Mouse (Mus musculus) retina, embryonic 14.5 days (tissue): Measurements from ENCODE around the gene Tmem269.

Experiments used
- DNase-seq: peaks from one replicate; pipeline ENCODE4 v3.0.0-alpha.2; 2015; ENCODE audit warnings: low spot score

The Tmem269 gene

DNA sequence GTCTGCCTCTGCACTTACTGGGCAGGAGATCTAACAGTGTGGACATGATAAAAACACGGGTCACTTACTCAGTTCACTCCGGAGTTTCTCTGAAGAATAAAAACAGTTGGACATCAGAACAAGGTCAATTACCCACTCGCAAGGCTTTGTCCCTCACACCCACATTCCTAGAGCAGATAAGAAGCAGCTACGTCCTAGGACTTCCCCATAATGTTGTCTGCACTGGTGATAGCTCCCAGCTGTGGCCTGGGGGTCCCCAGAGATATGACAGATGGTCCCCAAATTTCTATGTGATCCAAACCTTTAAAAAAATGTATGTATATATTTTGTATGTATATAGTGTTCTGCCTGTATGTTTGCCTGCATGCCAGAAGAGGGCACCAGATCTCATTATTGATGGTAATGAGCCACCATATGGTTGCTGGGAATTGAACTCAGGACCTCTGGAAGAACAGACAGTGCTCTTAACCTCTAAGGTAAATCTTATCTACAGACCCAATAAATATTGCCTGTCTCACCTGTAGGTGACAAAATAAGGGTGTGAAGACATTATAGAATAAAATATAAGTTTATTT is 37.8 kb downstream of the Tmem269 start:
- no peak for DNase-seq

DNA sequence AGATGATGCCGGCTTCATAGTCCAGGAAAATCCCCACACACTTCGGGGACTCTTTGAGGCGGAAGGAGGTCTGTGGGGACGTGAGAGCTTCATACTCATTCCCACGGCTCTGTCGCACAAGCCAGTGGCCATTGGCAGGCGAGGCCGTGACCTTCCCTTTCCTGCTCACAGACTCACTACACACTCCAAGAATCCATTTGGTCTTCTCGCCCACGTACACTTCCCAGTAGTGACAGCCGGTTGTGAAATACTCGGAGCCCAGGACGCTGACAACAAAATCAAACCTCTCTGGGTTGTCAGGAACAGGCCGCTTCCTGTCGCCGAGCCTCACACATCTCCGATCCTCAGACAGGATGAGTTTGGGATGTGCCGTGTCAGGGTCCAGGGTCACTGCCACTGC is 39.7 kb downstream of the Tmem269 start:
- DNase-seq = no peak

DNA sequence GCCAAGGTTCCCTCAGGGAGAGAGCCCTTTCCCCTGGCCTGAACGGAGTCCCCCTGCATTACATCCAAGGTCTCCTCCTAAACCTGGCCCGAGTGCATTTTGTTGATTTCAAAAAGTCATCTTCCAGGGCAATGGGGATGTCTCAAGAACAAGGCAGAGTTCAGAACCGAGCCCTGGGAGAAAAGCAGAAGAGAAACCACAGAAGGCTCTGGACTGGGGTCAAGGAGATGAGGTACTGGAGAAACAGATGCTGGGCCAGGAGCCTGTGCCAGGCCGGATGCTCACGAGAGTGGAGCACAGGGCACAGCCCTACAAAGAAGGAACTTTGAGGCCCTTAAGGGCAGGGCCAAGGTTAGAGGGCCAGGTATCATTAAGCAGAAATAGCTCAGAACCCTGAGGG is 40.3 kb downstream of the Tmem269 start:
- DNase-seq = no peak

DNA sequence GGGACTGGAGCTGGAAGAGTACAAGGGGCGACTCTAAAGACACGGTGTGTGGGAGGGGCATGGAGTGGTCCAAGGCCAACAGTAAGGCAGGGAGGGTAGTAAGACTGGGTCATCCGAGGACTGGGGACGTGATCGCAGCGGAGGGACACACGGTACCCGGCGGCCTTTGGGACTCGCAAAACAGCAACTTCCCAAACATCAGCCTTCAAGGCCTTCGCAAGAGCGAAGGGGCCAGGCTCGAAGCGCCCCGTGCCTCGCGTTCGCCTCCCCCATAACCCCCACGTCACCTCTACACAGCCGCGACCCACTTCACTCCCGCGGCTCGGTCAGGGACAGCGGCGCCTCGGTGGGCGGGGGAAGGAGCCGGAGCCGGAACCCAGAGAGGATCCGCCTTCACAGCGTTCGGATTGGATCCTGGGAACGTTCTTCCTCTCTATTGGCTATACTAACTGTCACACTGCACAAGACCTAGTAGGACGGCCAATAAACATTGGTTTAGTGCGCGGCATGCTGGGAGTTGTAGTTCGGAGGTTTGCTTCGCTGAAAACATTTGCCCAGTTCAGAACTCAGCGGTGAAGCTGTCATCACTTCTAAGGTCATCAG is 44.1 kb downstream of the Tmem269 start, which contains the start of gene Zfp691:
Gene Zfp691 (minus strand): TSS at position 345 of the 603 bp plus-strand sequence.
- peak; percentile 99 for DNase-seq

DNA sequence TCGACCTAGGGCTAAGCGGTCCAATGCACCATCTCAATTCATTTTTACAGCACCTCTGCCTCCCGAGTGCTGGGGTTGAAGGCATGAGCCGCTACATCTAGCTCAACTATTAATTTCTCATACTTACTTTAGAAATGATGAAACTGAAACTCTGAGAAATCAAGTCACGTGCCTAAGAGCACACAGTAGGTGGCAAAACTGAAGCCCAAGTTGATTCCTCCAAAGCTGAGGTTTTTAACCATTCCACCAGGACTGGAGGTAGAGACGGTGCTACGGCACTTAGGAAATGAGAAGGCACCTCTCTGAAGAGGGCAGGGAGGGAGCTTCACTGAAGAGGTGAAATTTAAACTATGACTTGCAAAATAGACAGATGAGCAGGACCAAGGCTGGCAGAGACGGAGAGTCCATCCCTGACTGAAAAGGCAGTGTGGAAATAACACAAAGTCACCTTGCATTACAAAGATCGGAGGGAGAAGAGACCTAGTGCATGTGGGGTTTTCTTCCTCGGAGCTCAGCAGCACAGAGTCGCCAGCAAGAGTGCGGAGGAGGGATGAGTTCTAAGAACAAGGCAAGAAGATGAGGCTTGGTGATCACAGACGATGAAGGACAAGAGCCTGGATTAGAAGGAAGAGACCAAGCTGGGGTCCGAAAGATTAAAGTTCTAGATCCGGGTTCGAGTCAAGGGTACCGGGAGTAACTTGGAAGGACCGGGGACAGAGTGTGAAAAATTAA is 44.9 kb downstream of the Tmem269 start:
- DNase-seq = no peak

DNA sequence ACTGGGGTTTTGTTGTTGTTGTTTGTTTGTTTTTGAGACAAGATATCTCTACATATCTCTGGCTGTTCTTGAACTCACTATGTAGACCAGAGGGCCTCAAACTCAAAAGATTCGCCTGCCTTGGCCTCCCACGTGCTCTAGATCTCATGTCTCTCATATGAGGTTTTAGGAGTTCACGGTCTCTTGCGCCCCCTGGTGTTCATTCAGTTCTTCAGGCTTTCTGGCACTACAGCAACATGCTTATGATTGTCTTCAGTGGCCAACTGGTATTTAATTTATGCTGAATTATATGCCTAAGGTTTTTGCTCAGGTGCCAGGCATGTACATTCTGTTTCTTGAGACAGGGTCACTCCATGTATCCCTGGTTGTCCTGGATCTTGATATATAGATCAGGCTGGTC is 50.4 kb downstream of the Tmem269 start:
- DNase-seq = peak; percentile 96

DNA sequence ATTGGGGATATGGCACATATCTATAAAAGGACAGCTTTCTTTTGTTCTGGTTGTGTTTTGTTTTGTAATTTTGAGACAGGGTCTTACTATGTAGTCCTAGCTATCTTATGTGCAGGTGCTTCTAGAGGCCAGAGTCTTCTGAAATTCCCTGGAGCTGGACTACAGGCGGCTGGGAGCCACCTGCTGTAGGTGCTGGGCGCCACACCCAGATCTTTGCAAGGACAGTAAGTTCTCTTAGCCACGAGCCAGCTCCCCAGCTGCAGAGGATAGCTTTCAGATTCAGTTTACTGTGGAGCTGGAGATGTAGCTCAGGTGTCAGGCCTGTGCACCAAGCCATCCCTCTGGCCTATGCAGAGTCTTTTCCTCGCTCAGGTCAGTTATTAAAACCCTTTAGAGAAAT is 50.9 kb downstream of the Tmem269 start:
- DNase-seq = no peak

DNA sequence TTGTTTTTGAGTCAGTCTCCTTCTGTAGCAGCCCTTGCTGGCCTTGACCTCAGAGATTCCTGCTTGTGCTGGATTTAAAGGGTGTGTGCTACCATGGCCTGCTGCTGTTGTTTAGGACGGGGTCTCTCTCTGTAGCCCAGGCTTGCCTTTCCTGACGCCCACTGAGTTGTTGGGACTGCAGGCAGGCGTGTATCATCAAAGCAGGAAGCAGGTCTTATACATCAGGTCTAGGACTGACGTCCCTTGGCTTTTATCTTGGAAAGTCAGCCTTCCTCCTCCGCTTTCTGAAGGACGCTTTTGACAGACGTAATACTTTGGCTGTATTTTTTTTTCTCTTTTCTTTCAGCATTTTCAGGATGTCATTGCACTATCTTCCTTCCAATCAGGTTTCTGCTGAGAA is 52.1 kb downstream of the Tmem269 start:
- no peak for DNase-seq

DNA sequence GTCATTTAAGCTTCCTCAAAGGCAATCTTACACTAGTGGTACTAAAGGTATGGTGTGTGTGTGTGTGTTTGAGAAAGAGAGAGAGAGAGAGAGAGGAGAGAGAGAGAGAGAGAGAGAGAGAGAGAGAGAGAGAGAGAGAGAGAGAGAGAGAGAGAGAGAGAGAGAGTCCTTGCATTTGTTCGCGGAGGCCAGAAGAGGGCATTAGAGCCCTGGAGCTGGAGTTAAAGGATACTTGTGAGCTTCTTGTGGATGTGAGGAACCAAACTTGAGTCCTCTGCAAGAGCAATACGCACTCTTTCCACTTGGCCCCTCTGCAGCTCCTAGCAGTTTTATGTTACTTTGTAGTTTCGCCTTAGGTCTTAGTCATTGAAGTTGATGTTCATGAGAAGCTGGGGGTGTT is 55.0 kb downstream of the Tmem269 start:
- DNase-seq = no peak

DNA sequence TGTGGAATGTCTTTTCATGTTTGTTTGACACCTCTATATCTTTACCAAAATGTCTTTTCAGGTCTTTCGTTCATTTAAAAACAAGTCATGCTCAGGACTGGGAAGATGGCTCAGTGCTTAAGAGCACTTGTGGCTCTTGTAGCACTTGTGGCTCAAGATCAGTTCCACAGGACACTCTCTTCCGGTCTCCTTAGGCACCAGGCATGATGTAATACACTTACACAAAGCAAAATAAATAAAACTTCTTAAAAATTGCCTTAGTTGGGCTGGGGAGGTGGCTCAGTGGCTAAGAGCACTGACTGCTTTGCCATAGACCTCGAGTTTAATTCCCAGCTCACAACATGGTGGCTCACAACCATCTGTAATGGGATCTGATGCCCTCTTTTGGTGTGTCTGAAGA is 56.7 kb downstream of the Tmem269 start:
- DNase-seq = no peak

DNA sequence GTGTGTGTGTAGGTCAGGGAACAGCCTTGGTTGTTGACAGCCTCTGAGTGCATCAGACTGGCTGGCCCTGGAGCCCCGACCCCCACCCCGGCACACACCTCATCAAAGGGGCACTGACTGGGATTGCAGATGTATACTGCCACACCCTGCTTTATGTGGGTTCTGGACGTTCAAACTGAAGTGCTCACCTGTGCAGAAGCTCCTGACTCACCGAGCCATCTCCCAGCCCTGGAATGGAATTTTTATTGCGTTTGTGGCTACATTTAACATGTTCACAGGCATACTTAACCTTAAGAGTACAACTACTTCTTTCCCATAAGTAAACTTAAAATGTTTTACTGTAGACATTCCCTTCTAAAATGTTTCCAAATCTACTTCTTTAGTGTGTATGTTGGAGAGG is 60.1 kb downstream of the Tmem269 start:
- no peak for DNase-seq

DNA sequence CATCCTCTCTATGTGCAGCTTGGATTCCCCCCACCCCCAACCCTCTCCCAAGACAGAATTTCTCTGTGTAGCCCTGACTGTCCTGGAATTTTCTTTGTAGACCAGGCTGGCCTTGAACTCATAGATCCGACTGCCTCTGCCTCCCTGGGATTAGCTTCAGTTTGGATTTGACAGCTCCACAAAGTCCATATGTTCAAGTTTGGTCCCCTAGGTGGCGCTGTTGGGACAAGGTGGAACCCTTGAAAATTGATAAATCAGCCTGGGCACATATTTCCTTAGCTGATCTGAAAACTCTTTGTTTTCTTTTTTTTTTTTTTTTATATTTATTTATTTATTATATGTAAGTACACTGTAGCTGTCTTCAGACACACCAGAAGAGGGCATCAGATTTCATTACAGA is 60.8 kb downstream of the Tmem269 start:
- peak; percentile 75 for DNase-seq
